Mouse (Mus musculus): Measurements from ENCODE around the gene Daam2.

GRCm38 (mm10) chr17:49544561-49544960 lies 19.6 kb downstream of the Daam2 start:
- TF ChIP-seq CTCF (conservative IDR thresholded peaks at IDR 0.05; ENCODE audit: insufficient read depth, insufficient read length, low read depth, low read length), result no peak
- no peak for TF ChIP-seq POLR2A (IDR thresholded peaks at IDR 0.05; ENCODE audit: low read depth, low read length)
